Mouse (Mus musculus): ENCODE measurements around the gene Tnmd. TPM values are rescaled to one million over a fixed set of nuclear protein-coding genes. Genes with fewer than 3 reads are reported as not detected.

The Tnmd gene
- polyA plus RNA-seq, 1 experiment from 2014 or later = 0.10 TPM

- H3K27ac ChIP-seq (ENCODE audit: low read depth, low read length) = no peak within 1 kb of the TSS
- no peak for ATAC-seq
- H3K4me1 ChIP-seq (replicated peaks; ENCODE audit: control insufficient read depth, insufficient read depth, low read length) = no peaks in the 10 kb centered on the region
- no peaks in the 10 kb centered on the region for H3K9me3 ChIP-seq (ENCODE audit: control insufficient read depth)
- no peak for TF ChIP-seq CTCF (IDR thresholded peaks at IDR 0.05; ENCODE audit: low read depth)
- H3K27me3 ChIP-seq (replicated peaks; ENCODE audit: control insufficient read depth, insufficient read depth, low read length) = no peaks in the 10 kb centered on the region
- no peaks in the 10 kb centered on the region for H3K36me3 ChIP-seq (ENCODE audit: control insufficient read depth, insufficient read depth)
- H3K4me2 ChIP-seq (replicated peaks; ENCODE audit: low read depth) = no peak within 1 kb of the TSS; the same call in 1 of the 2 replicates
- no peak within 1 kb of the TSS for H3K9ac ChIP-seq (ENCODE audit: low read depth, low read length)
- no peak within 1 kb of the TSS for H3K4me3 ChIP-seq (ENCODE audit: low read depth, low read length)
- WGBS = 35% methylated on average over 3 of the region's 3 CpGs
Observed at GRCm38 (mm10) chrX:133908261-133908660, 57.5 kb downstream of the Tnmd start, which contains the start of gene Srpx2. Gene Srpx2 (plus strand): TSS chrX:133908426.

GRCm38 (mm10) chrX:133911397-133912103 lies 60.8 kb downstream of the Tnmd start:
- TF ChIP-seq CTCF (IDR thresholded peaks at IDR 0.05; ENCODE audit: low read depth) = no peak

GRCm38 (mm10) chrX:133913006-133913405 lies 62.2 kb downstream of the Tnmd start:
- no peak overlapping the region for H3K9ac ChIP-seq (ENCODE audit: low read depth, low read length)
- no peaks in the 10 kb centered on the region for H3K9me3 ChIP-seq (ENCODE audit: control insufficient read depth)
- H3K4me2 ChIP-seq (replicated peaks; ENCODE audit: low read depth) = no peak overlapping the region
- no peak for TF ChIP-seq CTCF (IDR thresholded peaks at IDR 0.05; ENCODE audit: low read depth)
- H3K27me3 ChIP-seq (replicated peaks; ENCODE audit: control insufficient read depth, insufficient read depth, low read length) = no peaks in the 10 kb centered on the region
- no peak overlapping the region for H3K4me3 ChIP-seq (ENCODE audit: low read depth, low read length)
- H3K27ac ChIP-seq (ENCODE audit: low read depth, low read length) = no peak overlapping the region
- no peaks in the 10 kb centered on the region for H3K36me3 ChIP-seq (ENCODE audit: control insufficient read depth, insufficient read depth)
- 79% methylated on average over 3 of the region's 3 CpGs for WGBS
- ATAC-seq = no peak
- no peaks in the 10 kb centered on the region for H3K4me1 ChIP-seq (replicated peaks; ENCODE audit: control insufficient read depth, insufficient read depth, low read length)

More at GRCm38 (mm10) chrX:133911397-133912103, 60.8 kb downstream of the Tnmd start:
- Histone ChIP-seq H3K9ac (ENCODE audit: low read depth, low read length) (no peak overlapping the region), H3K27ac (ENCODE audit: low read depth, low read length) (no peak overlapping the region), H3K36me3 (ENCODE audit: control insufficient read depth, insufficient read depth) (no peaks in the 10 kb centered on the region), H3K4me1 (replicated peaks; ENCODE audit: control insufficient read depth, insufficient read depth, low read length) (no peaks in the 10 kb centered on the region), H3K27me3 (replicated peaks; ENCODE audit: control insufficient read depth, insufficient read depth, low read length) (no peaks in the 10 kb centered on the region), H3K9me3 (ENCODE audit: control insufficient read depth) (no peaks in the 10 kb centered on the region), H3K4me2 (replicated peaks; ENCODE audit: low read depth) (no peak overlapping the region), H3K4me3 (ENCODE audit: low read depth, low read length) (no peak overlapping the region)
- 50% methylated on average over 10 of the region's 10 CpGs for WGBS
- no peak for ATAC-seq

DNA sequence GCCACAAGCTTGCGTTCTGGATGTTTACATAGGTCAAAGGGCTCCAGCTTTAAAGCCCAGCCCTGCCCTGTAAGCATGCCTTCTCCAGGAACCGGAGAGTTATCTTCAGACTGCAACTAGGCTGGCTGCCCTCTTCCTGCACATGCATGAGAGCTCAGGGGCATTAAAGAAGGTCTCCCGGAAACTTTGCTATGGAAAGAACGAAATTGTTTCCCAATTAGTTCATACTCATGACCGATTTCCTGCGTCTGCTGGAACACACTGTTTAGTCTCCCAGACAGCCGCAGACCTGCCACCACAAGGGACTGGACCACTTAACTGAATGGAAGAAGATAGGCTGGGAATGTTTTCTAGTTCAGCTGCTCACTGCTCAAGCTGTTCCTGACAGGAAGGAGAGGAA lies 63.4 kb downstream of the Tnmd start:
- ATAC-seq = no peak
- Histone ChIP-seq H3K9me3 (ENCODE audit: control insufficient read depth) (no peaks in the 10 kb centered on the region), H3K4me2 (replicated peaks; ENCODE audit: low read depth) (no peak overlapping the region; the same call in 1 of the 2 replicates), H3K4me1 (replicated peaks; ENCODE audit: control insufficient read depth, insufficient read depth, low read length) (no peaks in the 10 kb centered on the region), H3K27ac (ENCODE audit: low read depth, low read length) (no peak overlapping the region), H3K36me3 (ENCODE audit: control insufficient read depth, insufficient read depth) (no peaks in the 10 kb centered on the region), H3K4me3 (ENCODE audit: low read depth, low read length) (no peak overlapping the region), H3K27me3 (replicated peaks; ENCODE audit: control insufficient read depth, insufficient read depth, low read length) (no peaks in the 10 kb centered on the region), H3K9ac (ENCODE audit: low read depth, low read length) (no peak overlapping the region)
- WGBS = 30% methylated on average over 7 of the region's 7 CpGs
- TF ChIP-seq CTCF (IDR thresholded peaks at IDR 0.05; ENCODE audit: low read depth) = no peak

Other genes starting within 250 kb of the Tnmd start
- gene Pcdh19, start 162.0 kb upstream of the Tnmd start, polyA plus RNA-seq (2015; fragmentation: Nextera tagmentation; extraction: Ambion mirVana) = 1.3 and 1.7 TPM in 2 replicates
- 35.8 and 38.2 TPM in 2 replicates for gene Tspan6, start 47.4 kb downstream of the Tnmd start, polyA plus RNA-seq (2015; fragmentation: Nextera tagmentation; extraction: Ambion mirVana)
- 4.5 and 5.1 TPM in 2 replicates for gene Srpx2, start 57.4 kb downstream of the Tnmd start, polyA plus RNA-seq (2015; fragmentation: Nextera tagmentation; extraction: Ambion mirVana)
- 0.68 and 0.83 TPM in 2 replicates for gene Sytl4, start 130.8 kb downstream of the Tnmd start, polyA plus RNA-seq (2015; fragmentation: Nextera tagmentation; extraction: Ambion mirVana)
- 11.3 and 11.6 TPM in 2 replicates for gene Cstf2, start 208.2 kb downstream of the Tnmd start, polyA plus RNA-seq (2015; fragmentation: Nextera tagmentation; extraction: Ambion mirVana)